Mouse (Mus musculus) liver, embryonic 14.5 days (tissue): ENCODE results near the gene Capn7. TPM values are rescaled to one million over a fixed set of nuclear protein-coding genes. Genes with fewer than 3 reads are reported as not detected.

ENCODE experiments used
- ATAC-seq: fragments of 200-750 bp; cut with Nextera tagmentation; 2 replicates; pipeline ENCODE4 v1.8.0; 2017; ENCODE audit warnings: moderate number of reproducible peaks, mild to moderate bottlenecking, moderate library complexity; ENCODE audit not compliant: insufficient read depth
- DNase-seq, 3 experiments: peaks; one replicate each; pipeline ENCODE4 v3.0.0-alpha.2; 2012 to 2013; ENCODE audit warnings: low read depth in 3 of 3, low spot score in 3 of 3
- H3K27ac ChIP-seq: fragments of 300-500 bp; sonication (generic); 2 replicates; pipeline ENCODE4 v1.5.1; 2014; ENCODE audit warnings: moderate library complexity, mild to moderate bottlenecking, control low read depth, inconsistent platforms
- H3K27me3 ChIP-seq: fragments of 300-500 bp; sonication (generic); 2 replicates; pipeline ENCODE4 v1.6.1; 2014; ENCODE audit warnings: mild to moderate bottlenecking, low read length, moderate library complexity; ENCODE audit not compliant: control insufficient read depth, insufficient read depth
- H3K36me3 ChIP-seq: fragments of 300-500 bp; sonication (generic); replicated peaks from 2 replicates; pipeline ENCODE4 v1.6.1; 2014; ENCODE audit warnings: low read depth; ENCODE audit not compliant: control insufficient read depth, insufficient read depth
- H3K4me1 ChIP-seq, 2 experiments: fragments of 200-500 bp in 1 of 2; fragments of 300-500 bp in 1 of 2; sonication (generic) in 1 of 2; replicated peaks; 2 replicates each; pipeline ENCODE4 v1.6.1; 2012 to 2014; ENCODE audit warnings: antibody characterized with exemption in 1 of 2, inconsistent platforms in 1 of 2, low read length in 1 of 2; ENCODE audit not compliant: control insufficient read depth in 2 of 2, insufficient read depth in 2 of 2
- H3K4me2 ChIP-seq: fragments of 300-500 bp; sonication (generic); 2 replicates; pipeline ENCODE4 v1.6.1; 2014; ENCODE audit warnings: low read depth, mild to moderate bottlenecking, control low read depth, moderate library complexity
- H3K4me3 ChIP-seq, 2 experiments: fragments of 200-500 bp in 1 of 2; fragments of 300-500 bp in 1 of 2; sonication (generic) in 1 of 2; 2 replicates each; pipeline ENCODE4 v1.5.1; 2012 to 2014; ENCODE audit warnings: low read depth in 2 of 2, low read length in 2 of 2, mild to moderate bottlenecking in 2 of 2, control low read depth in 1 of 2, inconsistent platforms in 1 of 2, moderate library complexity in 1 of 2; ENCODE audit not compliant: insufficient read depth in 1 of 2
- H3K9ac ChIP-seq: fragments of 300-500 bp; sonication (generic); replicated peaks from 2 replicates; pipeline ENCODE4 v1.6.1; 2014; ENCODE audit warnings: mild to moderate bottlenecking, control low read depth, moderate library complexity
- H3K9me3 ChIP-seq: fragments of 300-500 bp; sonication (generic); 2 replicates; pipeline ENCODE4 v1.6.1; 2016; ENCODE audit warnings: low read length, mixed read lengths; ENCODE audit not compliant: control insufficient read depth
- CTCF ChIP-seq: IDR thresholded peaks from 2 replicates; pipeline ENCODE4 v1.5.1; 2016; ENCODE audit warnings: antibody characterized with exemption, low read depth, control low read depth
- EP300 ChIP-seq: IDR thresholded peaks from 2 replicates; pipeline ENCODE4 v1.6.1; 2016; ENCODE audit warnings: antibody characterized with exemption, low read depth
- WGBS: fragments of 180-500 bp; shearing (Covaris S2); extraction: QIAGEN DNeasy Blood & Tissue Kit; methylation state at CpG from one replicate; pipeline ENCODE4 v1.1.7; 2014; ENCODE audit not compliant: insufficient replicate concordance; 5-methylcytosine and 5-hydroxymethylcytosine counted together
- polyA plus RNA-seq, 2 experiments: library from polyadenylated mRNA; depleted of rRNA in 1 of 2; stranded (reverse) in 1 of 2; unstranded in 1 of 2; fragments of >200 nt; fragmentation: Nextera tagmentation in 1 of 2; extraction: Ambion mirVana in 1 of 2; gene quantifications; 2 replicates each; pipeline versions ENCODE4 v1.2.1 to v1.2.3; 2012 to 2014

The Capn7 gene
- polyA plus RNA-seq, 2 experiments = 13.7 to 17.7 TPM

- H3K4me1 ChIP-seq = peaks cover 0 to 3% of the 10 kb centered on the region in 2 experiments; a peak in 1 of 4 replicates
- H3K4me2 ChIP-seq = no peak overlapping the region
- H3K27me3 ChIP-seq = no peaks in the 10 kb centered on the region
- H3K4me3 ChIP-seq = no peak overlapping the region
- H3K9me3 ChIP-seq = no peaks in the 10 kb centered on the region
- TF ChIP-seq CTCF (no peak), EP300 (no peak)
- no peak overlapping the region for H3K27ac ChIP-seq
- 83% methylated on average over 7 of the region's 7 CpGs for WGBS
- DNase-seq = no peak
- no peaks in the 10 kb centered on the region for H3K36me3 ChIP-seq
- no peak for ATAC-seq
- no peak overlapping the region for H3K9ac ChIP-seq
Measured at GRCm38 (mm10) chr14:31393936-31394630, 57.6 kb downstream of the Capn7 start.

- H3K36me3 ChIP-seq = no peaks in the 10 kb centered on the region
- no peaks in the 10 kb centered on the region for H3K9me3 ChIP-seq
- H3K4me3 ChIP-seq = no peak overlapping the region
- no peak for DNase-seq
- no peak overlapping the region for H3K4me2 ChIP-seq
- no peak overlapping the region for H3K9ac ChIP-seq
- no peak for ATAC-seq
- peak; percentile 53 for TF ChIP-seq CTCF
- TF ChIP-seq EP300 = no peak
- H3K4me1 ChIP-seq = peaks cover 0 to 3% of the 10 kb centered on the region in 2 experiments; a peak in 1 of 4 replicates
- H3K27me3 ChIP-seq = no peaks in the 10 kb centered on the region
- 81% methylated on average over 9 of the region's 9 CpGs for WGBS
- H3K27ac ChIP-seq = no peak overlapping the region
Measured at GRCm38 (mm10) chr14:31394822-31395532, 58.5 kb downstream of the Capn7 start.

GRCm38 (mm10) chr14:31395629-31396199 lies 59.3 kb downstream of the Capn7 start:
- no peak overlapping the region for H3K27ac ChIP-seq
- H3K4me2 ChIP-seq = no peak overlapping the region
- TF ChIP-seq CTCF (no peak), EP300 (no peak)
- ATAC-seq = no peak
- WGBS = 81% methylated on average over 7 of the region's 7 CpGs
- H3K4me1 ChIP-seq = peaks cover 0 to 3% of the 10 kb centered on the region in 2 experiments; a peak in 2 of 4 replicates
- H3K27me3 ChIP-seq = no peaks in the 10 kb centered on the region
- H3K9ac ChIP-seq = no peak overlapping the region
- H3K9me3 ChIP-seq = no peaks in the 10 kb centered on the region
- no peak overlapping the region for H3K4me3 ChIP-seq
- DNase-seq = no peak
- H3K36me3 ChIP-seq = no peaks in the 10 kb centered on the region

- Histone ChIP-seq H3K9ac (no peak overlapping the region), H3K27me3 (no peaks in the 10 kb centered on the region), H3K27ac (no peak overlapping the region), H3K4me2 (no peak overlapping the region), H3K36me3 (no peaks in the 10 kb centered on the region), H3K4me1 (peaks cover 2 to 10% of the 10 kb centered on the region in 2 experiments; a peak in 3 of 4 replicates), H3K4me3 (no peak overlapping the region), H3K9me3 (no peaks in the 10 kb centered on the region)
- TF ChIP-seq CTCF (no peak), EP300 (no peak)
- 75% methylated on average over 2 of the region's 2 CpGs for WGBS
- no peak for DNase-seq
- ATAC-seq = no peak
Measured at GRCm38 (mm10) chr14:31396428-31396827, 60.0 kb downstream of the Capn7 start.

GRCm38 (mm10) chr14:31397353-31397752 lies 60.9 kb downstream of the Capn7 start:
- H3K9ac ChIP-seq = no peak overlapping the region
- no peaks in the 10 kb centered on the region for H3K9me3 ChIP-seq
- ATAC-seq (no peak), DNase-seq (no peak)
- peaks cover 6 to 12% of the 10 kb centered on the region in 2 experiments for H3K4me1 ChIP-seq
- H3K4me2 ChIP-seq = no peak overlapping the region
- TF ChIP-seq CTCF = no peak
- no peak for TF ChIP-seq EP300
- no peak overlapping the region for H3K27ac ChIP-seq
- H3K36me3 ChIP-seq = no peaks in the 10 kb centered on the region
- H3K27me3 ChIP-seq = no peaks in the 10 kb centered on the region
- 72% methylated on average over 12 of the region's 12 CpGs for WGBS
- no peak overlapping the region for H3K4me3 ChIP-seq
